Mouse (Mus musculus): Measurements from ENCODE around the gene Lrrc51.
"Not testable (repeated sequence)": the region's sequence is repeated elsewhere in the genome, so short reads cannot be mapped to it uniquely, and the experiment has no call there.

Gene Lrrc51

GRCm38 (mm10) chr7:101951648-101952047 is 18.0 kb upstream of the Lrrc51 start:
- in situ Hi-C loops (cut with MboI; ENCODE audit: low pct_unique_long_range_greater_than_20kb in 1 of 2, low sequenced_read_pairs in 2 of 2, unreplicated experiment in 1 of 2): no loop called here

- in situ Hi-C loops (cut with MboI; ENCODE audit: low pct_unique_long_range_greater_than_20kb in 1 of 2, low sequenced_read_pairs in 2 of 2, unreplicated experiment in 1 of 2): not testable (repeated sequence)
These were observed 15.3 kb upstream of the Lrrc51 start for GRCm38 (mm10) chr7:101949008-101949407.

- in situ Hi-C loops (cut with MboI; ENCODE audit: low pct_unique_long_range_greater_than_20kb in 1 of 2, low sequenced_read_pairs in 2 of 2, unreplicated experiment in 1 of 2): no loop called here
These were observed 6.1 kb upstream of the Lrrc51 start for GRCm38 (mm10) chr7:101939758-101940157.

- in situ Hi-C loops (cut with MboI; ENCODE audit: low pct_unique_long_range_greater_than_20kb in 1 of 2, low sequenced_read_pairs in 2 of 2, unreplicated experiment in 1 of 2): no loop called here
These were observed 4.7 kb upstream of the Lrrc51 start for GRCm38 (mm10) chr7:101938348-101938747.

- in situ Hi-C loops (cut with MboI; ENCODE audit: low pct_unique_long_range_greater_than_20kb in 1 of 2, low sequenced_read_pairs in 2 of 2, unreplicated experiment in 1 of 2): no loop called here
These were observed 3.9 kb upstream of the Lrrc51 start for GRCm38 (mm10) chr7:101937569-101937968.

GRCm38 (mm10) chr7:101936996-101937395 is 3.3 kb upstream of the Lrrc51 start:
- in situ Hi-C loops (cut with MboI; ENCODE audit: low pct_unique_long_range_greater_than_20kb in 1 of 2, low sequenced_read_pairs in 2 of 2, unreplicated experiment in 1 of 2): no loop called here

GRCm38 (mm10) chr7:101935957-101936356 is 2.3 kb upstream of the Lrrc51 start:
- in situ Hi-C loops (cut with MboI; ENCODE audit: low pct_unique_long_range_greater_than_20kb in 1 of 2, low sequenced_read_pairs in 2 of 2, unreplicated experiment in 1 of 2): no loop called here

GRCm38 (mm10) chr7:101933300-101933699 is 395 bp downstream of the Lrrc51 start:
- in situ Hi-C loops (cut with MboI; ENCODE audit: low pct_unique_long_range_greater_than_20kb in 1 of 2, low sequenced_read_pairs in 2 of 2, unreplicated experiment in 1 of 2): no loop called here

GRCm38 (mm10) chr7:101932551-101932950 is 1.1 kb downstream of the Lrrc51 start:
- in situ Hi-C loops (cut with MboI; ENCODE audit: low pct_unique_long_range_greater_than_20kb in 1 of 2, low sequenced_read_pairs in 2 of 2, unreplicated experiment in 1 of 2): no loop called here

- in situ Hi-C loops (cut with MboI; ENCODE audit: low pct_unique_long_range_greater_than_20kb in 1 of 2, low sequenced_read_pairs in 2 of 2, unreplicated experiment in 1 of 2): no loop called here
These were observed 5.6 kb downstream of the Lrrc51 start for GRCm38 (mm10) chr7:101928093-101928492.

GRCm38 (mm10) chr7:101925892-101926291 is 7.8 kb downstream of the Lrrc51 start:
- in situ Hi-C loops (cut with MboI; ENCODE audit: low pct_unique_long_range_greater_than_20kb in 1 of 2, low sequenced_read_pairs in 2 of 2, unreplicated experiment in 1 of 2): not testable (repeated sequence)

GRCm38 (mm10) chr7:101918071-101918470 is 15.6 kb downstream of the Lrrc51 start:
- in situ Hi-C loops (cut with MboI; ENCODE audit: low pct_unique_long_range_greater_than_20kb in 1 of 2, low sequenced_read_pairs in 2 of 2, unreplicated experiment in 1 of 2): loop anchor here in 1 of 2 experiments (10.0 kb wide), 1 partner anchor 117 kb away; no protein-coding TSS in a partner anchor

- in situ Hi-C loops (cut with MboI; ENCODE audit: low pct_unique_long_range_greater_than_20kb in 1 of 2, low sequenced_read_pairs in 2 of 2, unreplicated experiment in 1 of 2): loop anchor here in 1 of 2 experiments (10.0 kb wide), 1 partner anchor 123 kb away; no protein-coding TSS in a partner anchor
These were observed 21.7 kb downstream of the Lrrc51 start for GRCm38 (mm10) chr7:101911982-101912381.

- in situ Hi-C loops (cut with MboI; ENCODE audit: low pct_unique_long_range_greater_than_20kb in 1 of 2, low sequenced_read_pairs in 2 of 2, unreplicated experiment in 1 of 2): loop anchor here in 1 of 2 experiments (10.0 kb wide), 1 partner anchor 125 kb away; no protein-coding TSS in a partner anchor
These were observed 23.6 kb downstream of the Lrrc51 start for GRCm38 (mm10) chr7:101910138-101910537.

GRCm38 (mm10) chr7:101908367-101908766 is 25.3 kb downstream of the Lrrc51 start:
- in situ Hi-C loops (cut with MboI; ENCODE audit: low pct_unique_long_range_greater_than_20kb in 1 of 2, low sequenced_read_pairs in 2 of 2, unreplicated experiment in 1 of 2): no loop called here

- in situ Hi-C loops (cut with MboI; ENCODE audit: low pct_unique_long_range_greater_than_20kb in 1 of 2, low sequenced_read_pairs in 2 of 2, unreplicated experiment in 1 of 2): no loop called here
These were observed 27.0 kb downstream of the Lrrc51 start for GRCm38 (mm10) chr7:101906696-101907095.

GRCm38 (mm10) chr7:101906287-101906681 is 27.4 kb downstream of the Lrrc51 start, which contains the start of gene Tomt:
Gene Tomt (minus strand): TSS chr7:101906359.
- in situ Hi-C loops (cut with MboI; ENCODE audit: low pct_unique_long_range_greater_than_20kb in 1 of 2, low sequenced_read_pairs in 2 of 2, unreplicated experiment in 1 of 2): no loop called here

- in situ Hi-C loops (cut with MboI; ENCODE audit: low pct_unique_long_range_greater_than_20kb in 1 of 2, low sequenced_read_pairs in 2 of 2, unreplicated experiment in 1 of 2): no loop called here
These were observed 28.0 kb downstream of the Lrrc51 start, which contains the start of gene Lamtor1 for GRCm38 (mm10) chr7:101905561-101906286. Gene Lamtor1 (plus strand): TSS chr7:101905904.

- in situ Hi-C loops (cut with MboI; ENCODE audit: low pct_unique_long_range_greater_than_20kb in 1 of 2, low sequenced_read_pairs in 2 of 2, unreplicated experiment in 1 of 2): no loop called here
These were observed 30.8 kb downstream of the Lrrc51 start for GRCm38 (mm10) chr7:101902846-101903245.

- in situ Hi-C loops (cut with MboI; ENCODE audit: low pct_unique_long_range_greater_than_20kb in 1 of 2, low sequenced_read_pairs in 2 of 2, unreplicated experiment in 1 of 2): no loop called here
These were observed 31.7 kb downstream of the Lrrc51 start for GRCm38 (mm10) chr7:101901969-101902368.
